Mouse (Mus musculus) liver, embryonic 15.5 days (tissue): ENCODE data around the gene Olr1. TPM values are rescaled to one million over a fixed set of nuclear protein-coding genes. Genes with fewer than 3 reads are reported as not detected.
A peak's percentile ranks its signal among the peaks of the same experiment; 100 is the strongest.
"Not testable (repeated sequence)": the region's sequence is repeated elsewhere in the genome, so short reads cannot be mapped to it uniquely, and the experiment has no call there.

Source experiments
- ATAC-seq: fragments of 200-750 bp; cut with Nextera tagmentation; 2 replicates; pipeline ENCODE4 v1.8.0; 2017; ENCODE audit warnings: moderate number of reproducible peaks, mild to moderate bottlenecking, moderate library complexity; ENCODE audit not compliant: insufficient read depth
- H3K27ac ChIP-seq: fragments of 300-500 bp; sonication (generic); replicated peaks from 2 replicates; pipeline ENCODE4 v1.5.1; 2015; ENCODE audit warnings: mild to moderate bottlenecking, inconsistent platforms
- H3K27me3 ChIP-seq: fragments of 300-500 bp; sonication (generic); 2 replicates; pipeline ENCODE4 v1.6.1; 2015; ENCODE audit warnings: mild to moderate bottlenecking, inconsistent platforms
- H3K36me3 ChIP-seq: fragments of 300-500 bp; sonication (generic); replicated peaks from 2 replicates; pipeline ENCODE4 v1.6.1; 2015; ENCODE audit warnings: moderate library complexity, mild to moderate bottlenecking, inconsistent platforms
- H3K4me1 ChIP-seq: fragments of 300-500 bp; sonication (generic); replicated peaks from 2 replicates; pipeline ENCODE4 v1.6.1; 2015; ENCODE audit warnings: inconsistent platforms
- H3K4me2 ChIP-seq: fragments of 300-500 bp; sonication (generic); 2 replicates; pipeline ENCODE4 v1.6.1; 2015; ENCODE audit warnings: moderate library complexity, mild to moderate bottlenecking, inconsistent platforms
- H3K4me3 ChIP-seq: fragments of 300-500 bp; sonication (generic); replicated peaks from 2 replicates; pipeline ENCODE4 v1.5.1; 2015; ENCODE audit warnings: mild to moderate bottlenecking, inconsistent platforms
- H3K9ac ChIP-seq: fragments of 300-500 bp; sonication (generic); 2 replicates; pipeline ENCODE4 v1.6.1; 2015; ENCODE audit warnings: moderate library complexity, mild to moderate bottlenecking, inconsistent platforms
- H3K9me3 ChIP-seq: fragments of 300-500 bp; sonication (generic); replicated peaks from 2 replicates; pipeline ENCODE4 v1.6.1; 2016; ENCODE audit warnings: inconsistent platforms
- WGBS: fragments of 180-500 bp; shearing (Covaris S2); methylation state at CpG from one replicate; pipeline ENCODE4 v1.1.7; 2015; ENCODE audit warnings: mixed read lengths; ENCODE audit not compliant: insufficient replicate concordance; 5-methylcytosine and 5-hydroxymethylcytosine counted together
- polyA plus RNA-seq: library from polyadenylated mRNA; unstranded; fragments of >200 nt; fragmentation: Nextera tagmentation; extraction: Ambion mirVana; gene quantifications from 2 replicates; pipeline ENCODE4 v1.2.1, GENCODE M21; 2015

Gene Olr1
- polyA plus RNA-seq, 1 experiment from 2014 or later, result 1.3 TPM

DNA sequence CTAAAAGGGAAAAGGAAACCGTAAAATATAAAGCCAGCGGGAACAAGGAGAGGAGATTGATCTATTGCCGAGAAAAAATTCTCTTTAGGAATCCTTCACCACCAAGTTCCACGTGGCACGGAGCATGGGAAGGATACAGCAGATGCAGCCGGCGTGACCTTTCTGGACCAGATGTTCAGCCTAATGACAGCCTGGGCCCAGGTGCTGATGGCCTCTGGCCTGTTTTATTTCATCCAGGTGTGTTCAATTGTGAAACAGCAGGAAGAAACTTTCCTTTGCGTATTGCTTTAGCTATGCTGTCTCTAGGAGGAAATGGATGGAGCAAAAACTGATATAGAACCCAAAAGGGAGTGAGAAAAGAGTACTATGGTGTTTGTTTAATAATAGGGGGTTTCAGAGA, 5.9 kb upstream of the Olr1 start:
- Histone ChIP-seq H3K36me3 (no peaks in the 10 kb centered on the region), H3K27ac (no peak overlapping the region), H3K9me3 (no peaks in the 10 kb centered on the region), H3K4me1 (no peaks in the 10 kb centered on the region), H3K4me2 (no peak overlapping the region), H3K9ac (no peak overlapping the region), H3K4me3 (no peak overlapping the region), H3K27me3 (no peaks in the 10 kb centered on the region)
- ATAC-seq, result no peak
- 49% methylated on average over 8 of the region's 8 CpGs for WGBS

DNA sequence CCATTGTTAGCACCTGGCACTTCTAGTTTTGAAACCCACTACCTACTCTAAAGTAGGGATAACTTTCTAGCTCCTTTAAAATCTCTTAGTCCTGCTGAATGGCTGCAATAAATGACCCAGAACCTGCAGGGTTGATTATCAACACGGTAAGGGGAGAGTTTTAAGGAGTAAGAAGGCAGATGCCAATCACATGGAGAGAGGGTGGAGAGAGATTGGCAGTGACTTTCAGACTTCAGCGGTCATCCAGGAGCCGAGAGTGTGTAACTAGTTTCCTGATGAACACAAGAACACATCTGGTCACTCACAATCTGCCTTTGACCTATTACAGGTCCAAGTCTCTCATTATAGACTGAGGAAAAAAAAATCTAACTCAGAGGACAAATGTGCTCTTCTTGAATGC, 5.4 kb upstream of the Olr1 start, which contains the start of gene Tmem52b:
Gene Tmem52b (plus strand): TSS at position 189 of the 400 bp plus-strand sequence.
- Histone ChIP-seq H3K27ac (no peak within 1 kb of the TSS), H3K4me3 (no peak within 1 kb of the TSS), H3K9me3 (no peaks in the 10 kb centered on the region), H3K36me3 (no peaks in the 10 kb centered on the region), H3K4me2 (no peak within 1 kb of the TSS), H3K27me3 (no peaks in the 10 kb centered on the region), H3K9ac (no peak within 1 kb of the TSS), H3K4me1 (no peaks in the 10 kb centered on the region)
- no peak for ATAC-seq
- WGBS, result 41% methylated on average over 3 of the region's 3 CpGs

DNA sequence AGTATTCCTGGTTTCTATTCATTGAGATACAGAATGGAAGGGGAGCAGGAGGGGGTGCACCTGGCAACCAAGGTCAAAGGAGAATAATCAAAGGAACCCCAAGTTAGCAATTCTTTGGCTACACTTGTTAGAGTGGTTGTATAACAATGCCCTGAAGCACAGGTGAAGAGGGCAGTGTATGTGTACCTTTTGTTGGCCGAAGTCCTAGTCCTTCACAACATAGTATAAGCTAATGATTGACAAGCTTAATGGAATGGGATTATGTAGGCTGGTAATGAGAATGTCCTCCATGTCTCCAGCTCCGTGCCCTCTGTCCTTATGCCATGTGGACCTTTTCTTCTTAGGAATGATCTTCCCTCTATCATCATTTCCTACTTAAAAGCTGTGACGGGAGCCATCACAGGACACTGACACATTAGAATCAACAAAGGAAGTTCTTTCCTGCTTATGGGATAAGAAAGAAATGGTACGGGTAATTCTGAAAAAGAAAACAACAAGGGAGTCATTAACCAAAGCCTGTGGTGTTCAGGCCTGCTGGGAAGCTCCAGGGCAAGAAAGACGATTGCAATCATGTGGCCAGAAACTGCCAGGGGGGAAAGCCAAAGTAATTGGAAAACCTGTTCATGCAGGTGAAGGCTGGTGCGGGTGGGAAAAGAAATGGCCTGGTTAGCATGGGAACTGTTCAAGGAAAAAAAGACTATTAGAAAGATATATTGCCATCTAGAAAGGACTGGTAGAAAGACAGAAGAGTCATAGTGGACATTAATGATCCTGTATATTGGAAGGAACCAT, 3.4 kb upstream of the Olr1 start:
- no peaks in the 10 kb centered on the region for H3K36me3 ChIP-seq
- peak; percentile 65 for ATAC-seq
- WGBS, result 61% methylated on average over 6 of the region's 6 CpGs

DNA sequence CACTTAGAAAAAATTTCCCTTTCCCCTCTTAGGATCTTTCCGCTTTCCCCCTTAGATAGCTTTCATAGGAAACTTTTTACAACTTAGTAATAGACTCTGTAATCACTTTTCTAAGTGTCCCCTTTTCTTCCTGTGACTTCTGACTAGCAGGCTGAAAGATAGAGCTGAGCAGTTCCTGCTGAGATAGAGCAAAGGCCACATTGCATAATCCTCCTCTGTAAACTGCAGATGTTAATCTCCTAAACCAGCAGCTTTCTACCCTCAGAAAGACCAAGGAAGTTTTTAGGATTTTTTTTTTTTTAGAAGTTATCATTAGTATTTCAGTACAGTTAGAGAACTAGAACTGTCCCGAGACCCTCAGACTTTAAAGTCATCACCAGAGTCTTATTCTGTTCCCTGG, 3.5 kb downstream of the Olr1 start:
- ATAC-seq, result no peak
- no peak overlapping the region for H3K4me2 ChIP-seq
- H3K9me3 ChIP-seq, result no peaks in the 10 kb centered on the region
- H3K9ac ChIP-seq, result no peak overlapping the region
- no peaks in the 10 kb centered on the region for H3K36me3 ChIP-seq
- H3K27me3 ChIP-seq, result no peaks in the 10 kb centered on the region
- no peak overlapping the region for H3K4me3 ChIP-seq
- 56% methylated on average over 2 of the region's 2 CpGs for WGBS
- no peaks in the 10 kb centered on the region for H3K4me1 ChIP-seq
- no peak overlapping the region for H3K27ac ChIP-seq

More for the DNA sequence above, 3.4 kb upstream of the Olr1 start:
- Histone ChIP-seq H3K4me3 (no peak overlapping the region), H3K4me2 (no peak overlapping the region), H3K27me3 (no peaks in the 10 kb centered on the region), H3K27ac (no peak overlapping the region), H3K9ac (no peak overlapping the region), H3K4me1 (no peaks in the 10 kb centered on the region), H3K9me3 (no peaks in the 10 kb centered on the region)

DNA sequence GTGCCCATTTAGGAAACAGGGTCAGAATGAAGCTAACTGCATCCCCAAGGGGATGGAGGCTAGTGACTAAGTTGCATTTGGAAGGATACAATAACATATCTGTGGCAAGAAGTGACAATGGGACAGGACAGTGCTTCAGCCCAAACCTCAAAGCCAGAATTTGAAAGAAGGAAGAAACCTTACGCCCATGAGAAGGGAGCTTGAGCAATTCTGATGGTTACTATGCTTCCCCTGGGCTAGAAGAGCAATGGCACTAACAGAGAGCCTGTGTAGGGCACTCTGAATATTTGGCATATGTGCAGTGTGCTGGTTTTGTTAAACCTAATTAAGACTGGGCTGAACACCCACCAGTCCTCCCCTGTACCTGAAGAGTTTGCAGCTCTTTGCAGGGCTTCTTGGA, 7.4 kb downstream of the Olr1 start:
- not testable (repeated sequence) for H3K4me2 ChIP-seq, H3K36me3 ChIP-seq, H3K9me3 ChIP-seq, H3K27me3 ChIP-seq, ATAC-seq, H3K4me1 ChIP-seq, H3K9ac ChIP-seq, H3K4me3 ChIP-seq, H3K27ac ChIP-seq
- 58% methylated on average over 1 of the region's 1 CpGs for WGBS

DNA sequence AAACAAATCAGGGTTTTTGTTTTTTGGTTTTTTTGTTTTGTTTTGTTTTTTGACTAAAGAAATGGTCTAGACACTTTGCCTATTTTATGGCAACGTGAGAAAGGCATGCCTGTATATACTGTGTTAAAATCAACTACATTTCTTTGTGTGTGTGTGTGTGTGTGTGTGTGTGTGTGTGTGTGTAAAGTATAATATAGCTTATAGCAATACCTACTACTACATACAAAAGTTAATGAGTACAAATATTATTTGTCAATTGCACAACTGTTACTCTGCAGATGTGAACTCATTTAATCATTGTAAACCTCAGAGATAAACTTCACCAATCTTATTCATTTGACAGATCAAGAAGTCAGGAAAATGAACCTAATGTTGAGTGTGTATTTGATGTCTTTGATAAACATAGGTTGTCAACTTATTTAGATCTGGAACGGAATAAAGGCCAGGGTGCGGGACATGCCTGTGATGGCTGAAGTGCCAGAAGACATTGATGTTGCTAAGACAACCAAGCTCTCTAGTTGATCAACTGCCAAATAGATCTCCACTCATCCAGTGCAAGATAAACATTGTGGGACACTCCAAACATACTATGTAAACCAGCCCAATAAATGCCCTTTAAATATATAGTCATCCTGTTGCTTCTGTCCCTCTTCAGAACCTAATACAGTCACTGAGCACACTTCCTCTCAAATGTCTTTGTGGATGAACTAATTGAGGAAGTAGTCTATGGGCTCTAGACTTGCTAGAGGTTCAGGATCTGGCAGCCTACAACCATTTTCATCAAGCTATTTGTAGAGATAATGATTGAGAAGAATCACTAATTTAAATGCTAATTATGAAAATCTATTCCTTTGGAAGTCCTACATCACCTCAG, 9.4 kb downstream of the Olr1 start:
- Histone ChIP-seq H3K9ac (no peak overlapping the region), H3K27ac (no peak overlapping the region), H3K9me3 (no peaks in the 10 kb centered on the region), H3K27me3 (no peaks in the 10 kb centered on the region), H3K4me2 (no peak overlapping the region), H3K4me3 (no peak overlapping the region), H3K4me1 (no peaks in the 10 kb centered on the region), H3K36me3 (no peaks in the 10 kb centered on the region)
- whole genome bisulfite sequencing, result 70% methylated on average over 3 of the region's 3 CpGs
- ATAC-seq, result no peak

DNA sequence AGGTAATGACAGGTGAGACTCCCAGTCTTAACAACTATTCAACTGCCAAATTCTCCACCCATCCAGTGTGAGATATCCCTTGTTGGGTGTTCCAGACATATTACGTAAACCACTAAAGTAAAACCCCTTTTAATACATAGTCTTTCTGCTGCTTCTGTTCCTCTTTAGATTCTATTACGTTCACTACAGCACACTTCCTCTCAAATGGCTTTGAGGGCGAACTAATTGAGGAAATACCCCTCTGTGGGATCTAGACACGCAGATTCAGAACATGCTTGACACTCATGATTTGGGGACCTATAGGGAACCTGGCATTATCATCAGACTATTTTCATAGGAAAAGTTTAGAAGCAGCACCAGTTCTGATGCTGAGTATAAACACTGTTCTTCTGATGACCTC, 12.0 kb downstream of the Olr1 start:
- Histone ChIP-seq H3K4me3 (no peak overlapping the region), H3K4me1 (no peaks in the 10 kb centered on the region), H3K9me3 (no peaks in the 10 kb centered on the region), H3K4me2 (no peak overlapping the region), H3K9ac (no peak overlapping the region), H3K27ac (no peak overlapping the region), H3K27me3 (no peaks in the 10 kb centered on the region), H3K36me3 (no peaks in the 10 kb centered on the region)
- 24% methylated on average over 4 of the region's 4 CpGs for WGBS
- no peak for ATAC-seq

DNA sequence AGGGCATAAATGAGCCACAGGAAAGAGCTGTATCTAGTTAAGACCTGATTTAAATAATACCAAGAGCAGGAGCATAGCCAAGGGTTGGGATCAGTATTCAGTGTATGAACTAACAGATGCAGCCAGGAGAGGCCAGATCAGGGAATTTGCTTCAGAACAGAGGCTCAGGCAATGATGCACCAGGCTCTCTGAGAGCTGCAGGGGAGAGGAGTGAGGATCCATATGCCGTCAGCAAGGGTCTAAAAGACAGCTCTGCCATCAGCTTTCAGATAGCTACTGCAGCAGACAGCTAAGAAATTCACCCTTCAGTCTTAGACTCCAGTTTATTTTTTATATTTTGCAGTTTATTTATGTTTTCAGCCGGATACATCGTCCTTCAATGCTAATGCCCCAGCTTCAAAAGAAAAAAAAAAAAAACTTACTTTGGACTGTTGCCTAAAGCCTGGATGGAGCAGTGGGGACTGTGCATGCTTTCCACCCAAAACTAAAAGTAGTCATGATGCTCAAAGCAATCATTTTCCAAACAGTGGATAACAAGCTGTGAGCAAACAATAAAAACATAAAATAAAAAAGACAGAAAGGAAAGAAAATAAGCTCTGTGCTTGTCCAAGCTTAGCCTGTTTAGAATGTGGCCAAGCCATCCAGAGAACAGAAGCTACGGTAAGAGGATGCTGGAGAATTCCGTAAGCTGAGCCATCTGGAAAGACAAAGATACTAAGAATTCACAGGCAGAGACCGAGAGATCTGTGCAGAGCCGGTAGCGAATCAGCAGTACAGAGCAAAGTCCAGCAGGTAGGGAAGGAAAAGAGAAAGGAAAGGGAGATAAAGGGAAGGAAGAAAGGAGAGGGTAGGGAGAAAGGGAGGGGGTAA, 26.6 kb downstream of the Olr1 start:
- no peak overlapping the region for H3K9ac ChIP-seq
- no peak overlapping the region for H3K4me2 ChIP-seq
- no peaks in the 10 kb centered on the region for H3K36me3 ChIP-seq
- no peak for ATAC-seq
- H3K4me1 ChIP-seq, result no peaks in the 10 kb centered on the region
- no peaks in the 10 kb centered on the region for H3K27me3 ChIP-seq
- H3K4me3 ChIP-seq, result no peak overlapping the region
- no peaks in the 10 kb centered on the region for H3K9me3 ChIP-seq
- WGBS, result 66% methylated on average over 8 of the region's 8 CpGs
- no peak overlapping the region for H3K27ac ChIP-seq

DNA sequence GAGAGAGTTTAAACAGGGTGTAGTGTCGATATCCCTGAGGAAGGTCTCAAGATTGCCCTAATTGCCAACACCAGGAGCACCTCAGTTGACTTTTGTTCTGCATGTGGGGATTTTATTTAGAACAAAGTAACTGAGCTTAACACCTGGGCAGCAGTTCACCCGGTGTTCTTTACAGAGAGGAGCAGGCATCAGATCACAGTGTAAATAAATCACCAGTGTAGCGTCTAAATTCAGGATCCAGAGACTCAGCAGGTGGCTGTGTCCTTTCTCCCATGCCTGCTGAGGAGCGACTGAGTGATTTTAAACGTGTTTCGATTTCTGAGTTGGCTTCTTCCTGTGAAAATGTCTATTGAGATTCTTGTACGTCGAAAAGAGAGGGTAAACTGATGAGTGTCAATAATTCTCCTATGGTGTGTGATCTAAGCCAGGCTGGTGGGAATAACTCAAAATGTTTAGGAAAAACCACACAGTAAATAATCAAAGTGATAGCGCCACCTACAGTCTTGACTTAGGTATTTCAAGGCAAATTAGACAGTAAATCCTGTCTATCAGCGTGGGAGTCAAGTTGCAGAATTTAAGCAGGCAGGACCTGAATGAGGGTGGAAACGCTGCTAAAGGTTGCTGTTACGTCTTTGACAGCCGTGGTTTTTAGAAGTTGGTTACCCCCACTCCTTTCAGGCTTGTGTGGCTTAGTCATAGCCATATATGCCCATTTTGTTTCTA, 30.4 kb downstream of the Olr1 start:
- no peaks in the 10 kb centered on the region for H3K36me3 ChIP-seq
- no peak overlapping the region for H3K4me2 ChIP-seq
- no peak overlapping the region for H3K27ac ChIP-seq
- H3K9ac ChIP-seq, result no peak overlapping the region
- ATAC-seq, result no peak
- H3K27me3 ChIP-seq, result no peaks in the 10 kb centered on the region
- H3K4me1 ChIP-seq, result no peaks in the 10 kb centered on the region
- 21% methylated on average over 13 of the region's 13 CpGs for WGBS
- no peaks in the 10 kb centered on the region for H3K9me3 ChIP-seq
- no peak overlapping the region for H3K4me3 ChIP-seq

DNA sequence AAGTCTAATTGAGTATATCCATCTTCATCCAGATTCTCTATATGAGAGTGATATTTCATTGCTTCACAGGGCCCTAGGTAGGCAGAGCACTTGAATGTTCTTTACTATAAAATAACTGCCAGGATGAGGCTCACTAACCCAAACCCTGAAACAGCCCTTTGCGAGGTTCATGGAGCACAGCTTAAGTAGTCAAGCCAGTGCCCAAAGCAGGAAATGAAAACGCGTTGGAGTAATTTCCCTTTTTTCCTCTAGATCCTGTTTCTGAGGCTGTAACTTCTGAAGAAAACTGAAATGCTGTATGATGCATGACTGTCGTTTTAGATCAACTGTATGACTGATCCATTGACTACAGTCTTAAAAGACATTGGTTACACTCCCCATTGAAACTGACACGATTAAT, 34.3 kb downstream of the Olr1 start:
- Histone ChIP-seq H3K4me2 (no peak overlapping the region), H3K9me3 (no peaks in the 10 kb centered on the region), H3K27me3 (no peaks in the 10 kb centered on the region), H3K36me3 (no peaks in the 10 kb centered on the region), H3K27ac (no peak overlapping the region), H3K4me3 (no peak overlapping the region), H3K9ac (no peak overlapping the region), H3K4me1 (no peaks in the 10 kb centered on the region)
- no peak for ATAC-seq
- 32% methylated on average over 5 of the region's 5 CpGs for WGBS
